Mouse (Mus musculus) CH12.LX (cell line): ENCODE results near the gene Fa2h. TPM values are rescaled to one million over a fixed set of nuclear protein-coding genes. Genes with fewer than 3 reads are reported as not detected.
A peak's percentile ranks its signal among the peaks of the same experiment; 100 is the strongest.
"Not testable (repeated sequence)": the region's sequence is repeated elsewhere in the genome, so short reads cannot be mapped to it uniquely, and the experiment has no call there.

Experiments
- DNase-seq: peaks from one replicate; pipeline ENCODE4 v3.0.0-alpha.2; 2013; ENCODE audit errors: extremely low read depth
- H3K27ac ChIP-seq: 2 replicates; pipeline ENCODE4 v1.5.1; 2012; ENCODE audit warnings: low read depth, mild to moderate bottlenecking, control low read depth, moderate library complexity; ENCODE audit not compliant: insufficient read depth
- H3K27me3 ChIP-seq: replicated peaks from 2 replicates; pipeline ENCODE3; 2012; ENCODE audit warnings: inconsistent platforms
- H3K36me3 ChIP-seq, 2 experiments: replicated peaks in 1 of 2; 2 replicates each; pipeline versions ENCODE3 to v1.6.1; 2012; ENCODE audit warnings: inconsistent platforms in 1 of 2, low read length in 1 of 2, mild to moderate bottlenecking in 1 of 2, mixed read lengths in 1 of 2, moderate library complexity in 1 of 2; ENCODE audit not compliant: control insufficient read depth in 1 of 2, insufficient read depth in 1 of 2
- H3K4me1 ChIP-seq, 2 experiments: 2 replicates each; pipeline ENCODE4 v1.6.1; 2012; ENCODE audit warnings: inconsistent platforms in 1 of 2, moderate library complexity in 1 of 2; ENCODE audit not compliant: insufficient read depth in 2 of 2, control insufficient read depth in 1 of 2
- H3K4me2 ChIP-seq: 2 replicates; pipeline ENCODE4 v1.6.1; 2012; ENCODE audit warnings: low read depth, mild to moderate bottlenecking, control low read depth; ENCODE audit not compliant: poor library complexity, insufficient read depth, severe bottlenecking
- H3K4me3 ChIP-seq, 3 experiments: fragments of 150-350 bp in 1 of 3; sonication (generic) in 1 of 3; replicated peaks in 1 of 3; 2 replicates each; pipeline versions ENCODE3 to v1.5.1; 2011 to 2012; ENCODE audit warnings: low read depth in 2 of 3, low read length in 2 of 3, mild to moderate bottlenecking in 2 of 3, moderate library complexity in 2 of 3, control low read depth in 1 of 3, improper control_type of control experiment in 1 of 3, inconsistent platforms in 1 of 3, mixed read lengths in 1 of 3; ENCODE audit not compliant: poor library complexity in 1 of 3
- H3K79me2 ChIP-seq: replicated peaks from 2 replicates; pipeline ENCODE4 v1.6.1; 2012; ENCODE audit warnings: mild to moderate bottlenecking, moderate library complexity; ENCODE audit not compliant: control insufficient read depth, poor library complexity, insufficient read depth, severe bottlenecking; ENCODE audit errors: extremely low read depth
- H3K9ac ChIP-seq: 2 replicates; pipeline ENCODE4 v1.6.1; 2012; ENCODE audit warnings: low read depth, mild to moderate bottlenecking, control low read depth, moderate library complexity; ENCODE audit not compliant: insufficient read depth
- H3K9me3 ChIP-seq: replicated peaks from 2 replicates; pipeline ENCODE3; 2012; ENCODE audit warnings: low read length, inconsistent platforms, mixed read lengths
- CTCF ChIP-seq, 2 experiments: IDR thresholded peaks in 1 of 2; conservative IDR thresholded peaks in 1 of 2; 2 replicates each; pipeline ENCODE4 v1.5.1; 2011 to 2012; ENCODE audit warnings: low read depth in 2 of 2, low read length in 2 of 2, improper control_type of control experiment in 1 of 2, inconsistent platforms in 1 of 2, mild to moderate bottlenecking in 1 of 2, moderate library complexity in 1 of 2
- ETS1 ChIP-seq: conservative IDR thresholded peaks from 2 replicates; pipeline ENCODE4 v1.6.1; 2012; ENCODE audit warnings: low read depth, mild to moderate bottlenecking, inconsistent platforms, low read length, improper control_type of control experiment, moderate library complexity
- IRF4 ChIP-seq: IDR thresholded peaks from 2 replicates; pipeline ENCODE4 v1.6.1; 2014; ENCODE audit warnings: low read depth, mild to moderate bottlenecking, inconsistent platforms, low read length, improper control_type of control experiment
- NRF1 ChIP-seq: IDR thresholded peaks from 2 replicates; pipeline ENCODE4 v1.6.1; 2014; ENCODE audit warnings: low read depth, mild to moderate bottlenecking, inconsistent platforms, low read length, improper control_type of control experiment, moderate library complexity
- POLR2A ChIP-seq: IDR thresholded peaks from 2 replicates; pipeline ENCODE4 v1.6.1; 2011; ENCODE audit warnings: low read depth, mild to moderate bottlenecking, improper control_type of control experiment, low read length
- RAD21 ChIP-seq: IDR thresholded peaks from 2 replicates; pipeline ENCODE4 v1.6.1; 2011; ENCODE audit warnings: low read depth, mild to moderate bottlenecking, low read length, improper control_type of control experiment, moderate library complexity
- SMC3 ChIP-seq: IDR thresholded peaks from 2 replicates; pipeline ENCODE4 v1.6.1; 2011; ENCODE audit warnings: low read depth, low read length, improper control_type of control experiment
- dilution Hi-C: fragments of 300-500 bp; cut with MboI; formaldehyde crosslinking; loops from 2 replicates; pipeline ENCODE4 v1.14.3; 2020; ENCODE audit warnings: low sequenced_read_pairs; ENCODE audit not compliant: extremely low pct_unique_long_range_greater_than_20kb, extremely low pct_ligation_motif_present
- in situ Hi-C: fragments of 300-500 bp; cut with MboI; formaldehyde crosslinking; loops from 3 replicates; pipeline ENCODE4 v1.14.3; 2019; ENCODE audit warnings: low sequenced_read_pairs, low pct_ligation_motif_present, low pct_unique_long_range_greater_than_20kb, mixed read lengths
- polyA plus RNA-seq: library from polyadenylated mRNA; unstranded; fragments of >175 nt; gene quantifications from 2 replicates; pipeline ENCODE4 v1.2.1, GENCODE M21; 2012; ENCODE audit warnings: low read depth; ENCODE audit not compliant: insufficient read length
- total RNA-seq, 2 experiments: library from RNA; depleted of rRNA; stranded (reverse); fragments of 300-350 nt in 1 of 2; fragments of >200 nt in 1 of 2; gene quantifications; 2 replicates each; pipeline ENCODE4 v1.2.3; 2012 to 2014

The Fa2h gene
- total and polyA plus RNA-seq, 3 experiments: 0.08 TPM; not detected in 2

DNA sequence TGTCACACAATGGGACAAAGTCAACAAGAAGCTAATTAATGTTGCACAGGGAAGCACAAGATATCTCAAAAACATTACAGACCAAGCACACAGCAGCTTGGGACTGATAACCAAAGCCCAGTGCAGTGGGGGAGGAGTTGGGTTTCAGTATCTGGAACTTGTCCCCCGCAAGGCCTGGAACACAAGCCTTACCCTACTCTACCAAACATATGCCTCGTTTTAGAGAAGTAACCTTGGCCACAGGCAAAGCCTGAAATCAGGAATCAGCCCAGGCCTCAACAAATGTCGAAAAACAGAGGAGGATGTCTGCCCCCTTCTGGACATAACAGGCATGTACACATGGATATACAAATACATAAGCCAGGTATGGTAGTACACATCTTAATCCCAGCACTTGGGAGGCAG lies 80.9 kb downstream of the Fa2h start:
- Histone ChIP-seq H3K36me3 (peaks cover 0 to 7% of the 10 kb centered on the region in 2 experiments), H3K79me2 (no peaks in the 10 kb centered on the region), H3K4me2 (no peak overlapping the region), H3K27ac (no peak overlapping the region), H3K27me3 (peaks cover 15% of the 10 kb centered on the region), H3K9ac (no peak overlapping the region), H3K9me3 (peaks cover 2% of the 10 kb centered on the region), H3K4me1 (no peaks in the 10 kb centered on the region), H3K4me3 (no peak overlapping the region)
- in situ Hi-C loops: no loop called here
- dilution Hi-C loops: no loop called here
- DNase-seq: peak; percentile 20
- peak; percentile 19 for TF ChIP-seq RAD21
- TF ChIP-seq NRF1: no peak
- no peak for TF ChIP-seq ETS1
- TF ChIP-seq POLR2A: no peak
- TF ChIP-seq CTCF (conservative IDR thresholded peaks at IDR 0.05 in 1 of 2, IDR thresholded peaks at IDR 0.05 in 1 of 2; ENCODE audit: low read depth in 2 of 2, low read length in 2 of 2): peak; percentile 33 to 49; a peak in 3 of 4 replicates
- peak; percentile 21; the same call in 1 of the 2 replicates for TF ChIP-seq SMC3

- H3K9ac ChIP-seq, in situ Hi-C loops, H3K36me3 ChIP-seq, DNase-seq, H3K27ac ChIP-seq, H3K79me2 ChIP-seq, H3K4me1 ChIP-seq, H3K4me3 ChIP-seq, H3K4me2 ChIP-seq, H3K9me3 ChIP-seq, dilution Hi-C loops, H3K27me3 ChIP-seq: not testable (repeated sequence)
Measured at GRCm38 (mm10) chr8:111310006-111310405, 83.6 kb downstream of the Fa2h start.

DNA sequence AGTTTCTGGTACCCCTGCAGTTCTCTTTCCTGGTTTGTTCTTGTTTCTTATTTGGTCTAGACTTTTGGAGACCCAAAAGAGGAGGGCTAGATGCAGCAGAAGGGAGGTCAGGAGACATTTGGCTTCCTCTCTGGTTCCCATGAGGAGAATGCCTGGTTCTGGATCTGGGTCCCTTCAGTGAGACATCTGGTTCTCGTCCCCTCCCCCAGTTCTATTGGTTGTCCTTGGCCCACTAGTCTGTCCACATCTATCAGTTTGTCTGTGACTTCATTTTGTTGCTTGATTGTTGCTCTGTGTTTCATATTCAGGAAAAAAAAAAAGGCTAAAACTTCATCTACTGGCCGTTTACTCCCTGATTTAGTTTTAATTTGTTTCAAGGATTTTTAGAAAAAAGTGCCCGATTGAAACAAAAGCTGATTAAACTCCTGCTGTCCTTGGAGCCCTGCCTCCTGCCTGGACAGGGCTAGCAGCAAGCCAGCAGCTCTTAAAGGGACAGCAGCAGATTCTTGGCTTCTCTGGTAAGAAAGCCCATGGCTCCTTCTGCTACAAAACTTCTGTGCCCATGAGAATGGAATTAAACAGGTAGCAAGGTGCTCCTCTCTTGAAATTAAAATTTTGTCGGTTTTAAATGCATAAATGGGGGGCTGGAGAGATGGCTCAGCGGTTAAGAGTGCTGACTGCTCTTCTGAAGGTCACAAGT lies 88.4 kb downstream of the Fa2h start:
- no peak for TF ChIP-seq IRF4
- TF ChIP-seq, all 38 proteins: peak for 0
- Histone ChIP-seq H3K27ac (no peak overlapping the region), H3K36me3 (no peaks in the 10 kb centered on the region), H3K9me3 (no peaks in the 10 kb centered on the region), H3K27me3 (no peaks in the 10 kb centered on the region), H3K4me1 (peaks cover 0 to 3% of the 10 kb centered on the region in 2 experiments; a peak in 1 of 4 replicates), H3K79me2 (no peaks in the 10 kb centered on the region), H3K4me2 (no peak overlapping the region), H3K9ac (no peak overlapping the region), H3K4me3 (no peak overlapping the region)
- in situ Hi-C loops (no loop called here), dilution Hi-C loops (no loop called here)
- DNase-seq: no peak
